Mouse (Mus musculus): Measurements from ENCODE around the gene Galnt10.

DNA sequence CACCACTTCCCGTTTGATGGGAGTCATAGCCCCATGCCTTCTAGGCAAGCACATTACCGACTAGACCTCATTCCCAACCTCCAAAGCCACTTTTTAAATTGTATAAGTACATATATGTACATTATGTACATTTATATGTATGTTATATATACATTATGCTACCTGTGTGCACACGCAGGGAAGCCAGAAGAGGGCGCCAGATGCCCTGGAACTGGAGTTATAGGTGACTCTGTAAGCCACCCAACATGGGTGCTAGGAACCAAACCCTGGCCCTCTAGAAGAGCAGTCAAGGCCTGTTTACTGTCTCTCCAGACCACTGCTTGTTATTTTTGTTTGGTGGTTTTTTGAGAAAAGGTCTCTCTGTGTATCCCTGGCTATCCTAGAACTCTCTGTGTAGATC is 172.9 kb downstream of the Galnt10 start:
- no peak for TF ChIP-seq POLR2A (IDR thresholded peaks at IDR 0.05; ENCODE audit: low read depth, low read length)
- no peak for TF ChIP-seq CTCF (IDR thresholded peaks at IDR 0.05; ENCODE audit: extremely low read depth, insufficient read length, insufficient replicate concordance, low read depth, low read length)
